Mouse (Mus musculus): ENCODE data around the gene Cs.

Gene Cs

GRCm38 (mm10) chr10:128368402-128369217, 31.1 kb downstream of the Cs start, which contains the start of gene Coq10a:
Coq10a (minus strand) TSS chr10:128368997.
- no peaks in the 10 kb centered on the region for H3K27me3 ChIP-seq (ENCODE audit: insufficient read depth, low read length)
- peak within 1 kb of the TSS; percentile 89 for H3K4me3 ChIP-seq (replicated peaks; ENCODE audit: low read length)
- H3K9me3 ChIP-seq (ENCODE audit: low read length) = no peaks in the 10 kb centered on the region
- TF ChIP-seq CTCF (conservative IDR thresholded peaks at IDR 0.05; ENCODE audit: low read length) = no peak
- TF ChIP-seq NANOG (IDR thresholded peaks at IDR 0.05; ENCODE audit: borderline replicate concordance, low read length) = no peak
- peaks cover 30% of the 10 kb centered on the region for H3K36me3 ChIP-seq (ENCODE audit: insufficient read depth, low read length)
- peaks cover 68% of the 10 kb centered on the region for H3K4me1 ChIP-seq (replicated peaks; ENCODE audit: low read depth, low read length)

- peaks cover 71% of the 10 kb centered on the region for H3K4me1 ChIP-seq (replicated peaks; ENCODE audit: low read depth, low read length)
- no peaks in the 10 kb centered on the region for H3K9me3 ChIP-seq (ENCODE audit: low read length)
- H3K4me3 ChIP-seq (replicated peaks; ENCODE audit: low read length) = peak overlapping the region; percentile 89
- H3K36me3 ChIP-seq (ENCODE audit: insufficient read depth, low read length) = peaks cover 24% of the 10 kb centered on the region
- no peaks in the 10 kb centered on the region for H3K27me3 ChIP-seq (ENCODE audit: insufficient read depth, low read length)
- TF ChIP-seq POU5F1 (IDR thresholded peaks at IDR 0.05; ENCODE audit: borderline replicate concordance, low read length) = no peak
- TF ChIP-seq NANOG (IDR thresholded peaks at IDR 0.05; ENCODE audit: borderline replicate concordance, low read length) = no peak
- no peak for TF ChIP-seq CTCF (conservative IDR thresholded peaks at IDR 0.05; ENCODE audit: low read length)
Measured at GRCm38 (mm10) chr10:128369218-128369543, 31.6 kb downstream of the Cs start.

GRCm38 (mm10) chr10:128369599-128369998, 32.1 kb downstream of the Cs start:
- H3K4me3 ChIP-seq (replicated peaks; ENCODE audit: low read length) = peak overlapping the region; percentile 89
- H3K27me3 ChIP-seq (ENCODE audit: insufficient read depth, low read length) = no peaks in the 10 kb centered on the region
- peaks cover 20% of the 10 kb centered on the region for H3K36me3 ChIP-seq (ENCODE audit: insufficient read depth, low read length)
- H3K4me1 ChIP-seq (replicated peaks; ENCODE audit: low read depth, low read length) = peaks cover 69% of the 10 kb centered on the region
- no peak for TF ChIP-seq CTCF (conservative IDR thresholded peaks at IDR 0.05; ENCODE audit: low read length)
- TF ChIP-seq POU5F1 (IDR thresholded peaks at IDR 0.05; ENCODE audit: borderline replicate concordance, low read length) = no peak
- no peaks in the 10 kb centered on the region for H3K9me3 ChIP-seq (ENCODE audit: low read length)

- Histone ChIP-seq H3K4me3 (replicated peaks; ENCODE audit: low read length) (peak overlapping the region; percentile 89), H3K27me3 (ENCODE audit: insufficient read depth, low read length) (no peaks in the 10 kb centered on the region), H3K36me3 (ENCODE audit: insufficient read depth, low read length) (peaks cover 16% of the 10 kb centered on the region), H3K4me1 (replicated peaks; ENCODE audit: low read depth, low read length) (peaks cover 68% of the 10 kb centered on the region), H3K9me3 (ENCODE audit: low read length) (no peaks in the 10 kb centered on the region)
- TF ChIP-seq POU5F1 (IDR thresholded peaks at IDR 0.05; ENCODE audit: borderline replicate concordance, low read length) = no peak; the same call in 1 of the 2 replicates
- TF ChIP-seq CTCF (conservative IDR thresholded peaks at IDR 0.05; ENCODE audit: low read length) = no peak
- peak; percentile 97 for TF ChIP-seq NANOG (IDR thresholded peaks at IDR 0.05; ENCODE audit: borderline replicate concordance, low read length)
Measured at GRCm38 (mm10) chr10:128370021-128370420, 32.5 kb downstream of the Cs start.

GRCm38 (mm10) chr10:128370601-128371000, 33.1 kb downstream of the Cs start:
- no peaks in the 10 kb centered on the region for H3K9me3 ChIP-seq (ENCODE audit: low read length)
- no peak for TF ChIP-seq NANOG (IDR thresholded peaks at IDR 0.05; ENCODE audit: borderline replicate concordance, low read length)
- TF ChIP-seq POU5F1 (IDR thresholded peaks at IDR 0.05; ENCODE audit: borderline replicate concordance, low read length) = no peak
- TF ChIP-seq CTCF (conservative IDR thresholded peaks at IDR 0.05; ENCODE audit: low read length) = no peak
- peaks cover 64% of the 10 kb centered on the region for H3K4me1 ChIP-seq (replicated peaks; ENCODE audit: low read depth, low read length)
- no peaks in the 10 kb centered on the region for H3K27me3 ChIP-seq (ENCODE audit: insufficient read depth, low read length)
- peaks cover 10% of the 10 kb centered on the region for H3K36me3 ChIP-seq (ENCODE audit: insufficient read depth, low read length)
- 0 out of 2 replicates have a peak overlapping the region, but pooled peaks have one; percentile 14 for H3K4me3 ChIP-seq (replicated peaks; ENCODE audit: low read length)

GRCm38 (mm10) chr10:128372142-128372541, 34.6 kb downstream of the Cs start:
- H3K4me3 ChIP-seq (replicated peaks; ENCODE audit: low read length) = no peak overlapping the region
- peaks cover 71% of the 10 kb centered on the region for H3K4me1 ChIP-seq (replicated peaks; ENCODE audit: low read depth, low read length)
- TF ChIP-seq CTCF (conservative IDR thresholded peaks at IDR 0.05; ENCODE audit: low read length) = peak; percentile 47
- TF ChIP-seq POU5F1 (IDR thresholded peaks at IDR 0.05; ENCODE audit: borderline replicate concordance, low read length) = no peak
- TF ChIP-seq NANOG (IDR thresholded peaks at IDR 0.05; ENCODE audit: borderline replicate concordance, low read length) = no peak
- no peaks in the 10 kb centered on the region for H3K27me3 ChIP-seq (ENCODE audit: insufficient read depth, low read length)
- no peaks in the 10 kb centered on the region for H3K36me3 ChIP-seq (ENCODE audit: insufficient read depth, low read length)
- no peaks in the 10 kb centered on the region for H3K9me3 ChIP-seq (ENCODE audit: low read length)

- H3K36me3 ChIP-seq (ENCODE audit: insufficient read depth, low read length) = peaks cover 3% of the 10 kb centered on the region
- no peaks in the 10 kb centered on the region for H3K27me3 ChIP-seq (ENCODE audit: insufficient read depth, low read length)
- TF ChIP-seq NANOG (IDR thresholded peaks at IDR 0.05; ENCODE audit: borderline replicate concordance, low read length) = no peak
- TF ChIP-seq POU5F1 (IDR thresholded peaks at IDR 0.05; ENCODE audit: borderline replicate concordance, low read length) = no peak
- no peak for TF ChIP-seq CTCF (conservative IDR thresholded peaks at IDR 0.05; ENCODE audit: low read length)
- H3K4me3 ChIP-seq (replicated peaks; ENCODE audit: low read length) = no peak overlapping the region
- H3K4me1 ChIP-seq (replicated peaks; ENCODE audit: low read depth, low read length) = peaks cover 69% of the 10 kb centered on the region
- H3K9me3 ChIP-seq (ENCODE audit: low read length) = no peaks in the 10 kb centered on the region
Measured at GRCm38 (mm10) chr10:128372989-128373748, 35.6 kb downstream of the Cs start.

GRCm38 (mm10) chr10:128374393-128374792, 36.9 kb downstream of the Cs start:
- TF ChIP-seq NANOG (IDR thresholded peaks at IDR 0.05; ENCODE audit: borderline replicate concordance, low read length) = no peak
- TF ChIP-seq CTCF (conservative IDR thresholded peaks at IDR 0.05; ENCODE audit: low read length) = peak; percentile 61
- Histone ChIP-seq H3K27me3 (ENCODE audit: insufficient read depth, low read length) (no peaks in the 10 kb centered on the region), H3K4me1 (replicated peaks; ENCODE audit: low read depth, low read length) (peaks cover 70% of the 10 kb centered on the region), H3K4me3 (replicated peaks; ENCODE audit: low read length) (no peak overlapping the region), H3K36me3 (ENCODE audit: insufficient read depth, low read length) (peaks cover 16% of the 10 kb centered on the region), H3K9me3 (ENCODE audit: low read length) (no peaks in the 10 kb centered on the region)
